Mouse (Mus musculus): ENCODE measurements around the gene Esd. TPM values are rescaled to one million over a fixed set of nuclear protein-coding genes. Genes with fewer than 3 reads are reported as not detected.

The Esd gene
- polyA plus RNA-seq, 1 experiment from 2014 or later, result 388 TPM

DNA sequence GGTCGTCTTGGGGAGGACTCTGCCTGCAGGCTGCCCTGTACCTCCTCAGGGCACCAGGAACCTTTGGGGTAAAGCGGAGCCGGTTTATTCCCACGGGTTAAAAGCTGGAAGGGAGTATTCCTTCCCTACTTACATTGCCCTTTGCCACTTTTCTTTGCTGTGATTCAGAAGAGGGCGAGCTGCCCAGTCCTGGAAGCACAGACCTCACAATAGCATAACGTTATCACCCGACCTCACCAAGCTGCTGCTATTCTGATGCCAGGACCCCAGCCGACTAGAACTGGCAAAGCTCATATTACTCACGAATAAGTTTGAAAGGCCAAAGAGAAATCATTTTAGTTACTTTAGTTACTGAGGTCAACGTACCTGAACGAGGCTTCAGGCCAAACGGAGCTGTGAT lies 62.8 kb downstream of the Esd start:
- 54% methylated on average over 12 of the region's 12 CpGs for WGBS
- no peak for DNase-seq
- H3K36me3 ChIP-seq (ENCODE audit: insufficient read depth), result peaks cover 26% of the 10 kb centered on the region

GRCm38 (mm10) chr14:74797386-74798062 lies 65.4 kb downstream of the Esd start:
- WGBS, result 74% methylated on average over 10 of the region's 10 CpGs
- H3K36me3 ChIP-seq (ENCODE audit: insufficient read depth), result peaks cover 35% of the 10 kb centered on the region

More for the DNA sequence above, 62.8 kb downstream of the Esd start:
- no peak for ATAC-seq (ENCODE audit: insufficient read depth)
- H3K27me3 ChIP-seq (ENCODE audit: insufficient read depth, low read length), result no peaks in the 10 kb centered on the region
- H3K9ac ChIP-seq, result no peak overlapping the region
- no peak overlapping the region for H3K27ac ChIP-seq (ENCODE audit: low read depth)
- no peak overlapping the region for H3K4me2 ChIP-seq
- H3K4me1 ChIP-seq (ENCODE audit: insufficient read depth), result no peaks in the 10 kb centered on the region
- no peak overlapping the region for H3K4me3 ChIP-seq (ENCODE audit: low read depth, low read length)
- no peaks in the 10 kb centered on the region for H3K9me3 ChIP-seq (ENCODE audit: low read depth, low read length)
- TF ChIP-seq CTCF (IDR thresholded peaks at IDR 0.05; ENCODE audit: low read depth), result no peak

DNA sequence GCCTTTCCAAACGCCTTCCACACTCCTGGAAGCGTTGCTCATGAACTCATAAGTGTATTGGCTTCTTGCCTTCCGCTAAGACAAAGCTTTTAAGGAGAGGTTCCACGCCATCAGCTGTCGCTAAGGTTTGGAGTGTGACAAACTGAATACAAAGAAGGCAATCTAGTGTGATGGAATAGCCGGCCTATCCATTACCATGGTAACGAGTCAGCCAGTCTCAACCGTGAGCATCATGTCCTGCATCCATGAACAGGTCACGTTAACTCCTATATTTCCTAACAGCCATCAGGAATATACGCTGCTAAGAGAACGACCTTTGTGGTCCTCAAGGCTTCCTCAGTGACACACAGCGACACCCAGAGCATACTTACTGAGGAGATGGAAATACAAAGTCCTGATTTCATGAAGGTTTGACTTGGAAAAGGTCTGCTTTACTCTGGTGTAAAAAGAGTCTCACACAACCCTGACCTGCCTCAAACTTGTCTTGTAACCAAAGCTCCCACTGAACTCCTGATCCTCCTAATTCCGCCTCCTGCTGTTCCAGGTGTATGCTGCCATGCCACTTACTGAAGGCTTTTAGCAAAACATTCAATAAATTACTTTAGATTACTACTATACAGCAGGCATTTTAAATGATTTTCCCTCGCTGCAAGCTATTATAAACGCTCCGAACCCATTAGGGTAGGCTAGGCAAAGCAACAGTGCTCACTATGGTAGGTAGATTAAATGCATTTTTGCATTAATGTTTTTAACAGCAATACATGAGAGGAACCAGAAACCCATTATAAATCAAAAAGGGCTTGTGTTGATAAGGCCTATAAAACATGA lies 66.2 kb downstream of the Esd start:
- Histone ChIP-seq H3K4me2 (no peak overlapping the region), H3K4me3 (ENCODE audit: low read depth, low read length) (no peak overlapping the region), H3K9ac (no peak overlapping the region), H3K36me3 (ENCODE audit: insufficient read depth) (peaks cover 37% of the 10 kb centered on the region; the same call in 1 of the 2 replicates), H3K27me3 (ENCODE audit: insufficient read depth, low read length) (no peaks in the 10 kb centered on the region), H3K4me1 (ENCODE audit: insufficient read depth) (no peaks in the 10 kb centered on the region), H3K27ac (ENCODE audit: low read depth) (no peak overlapping the region), H3K9me3 (ENCODE audit: low read depth, low read length) (peaks cover 5% of the 10 kb centered on the region; the same call in 1 of the 2 replicates)
- 88% methylated on average over 16 of the region's 16 CpGs for WGBS
- TF ChIP-seq CTCF (IDR thresholded peaks at IDR 0.05; ENCODE audit: low read depth), result no peak
- no peak for ATAC-seq (ENCODE audit: insufficient read depth)
- no peak for DNase-seq

More at GRCm38 (mm10) chr14:74797386-74798062, 65.4 kb downstream of the Esd start:
- H3K27me3 ChIP-seq (ENCODE audit: insufficient read depth, low read length), result no peaks in the 10 kb centered on the region
- H3K4me3 ChIP-seq (ENCODE audit: low read depth, low read length), result no peak overlapping the region
- no peak for DNase-seq
- peaks cover 5% of the 10 kb centered on the region; the same call in 1 of the 2 replicates for H3K9me3 ChIP-seq (ENCODE audit: low read depth, low read length)
- no peak for TF ChIP-seq CTCF (IDR thresholded peaks at IDR 0.05; ENCODE audit: low read depth)
- no peaks in the 10 kb centered on the region for H3K4me1 ChIP-seq (ENCODE audit: insufficient read depth)
- H3K27ac ChIP-seq (ENCODE audit: low read depth), result no peak overlapping the region
- H3K4me2 ChIP-seq, result no peak overlapping the region
- no peak overlapping the region for H3K9ac ChIP-seq
- no peak for ATAC-seq (ENCODE audit: insufficient read depth)

Other genes with a start within 250 kb of the Esd start
- 0.74 and 0.92 TPM in 2 replicates for gene Htr2a, start 91.5 kb upstream of the Esd start, polyA plus RNA-seq (2014; fragmentation: Nextera tagmentation; extraction: Ambion mirVana)
- 18.9 and 23.9 TPM in 2 replicates for gene Lrch1, start 215.6 kb downstream of the Esd start, polyA plus RNA-seq (2014; fragmentation: Nextera tagmentation; extraction: Ambion mirVana)